Mouse (Mus musculus): ENCODE measurements at regions not wholly inside any gene's neighbourhood (a gene's known extent, or its start where the extent isn't known, plus 50 kb on each side); places are given as distances from the start of the nearest gene placed in this dataset.

GRCm38 (mm10) chr6:51114604-51115333 lies 317.7 kb upstream of the Nfe2l3 start:
- DNase-seq = no peak

DNA sequence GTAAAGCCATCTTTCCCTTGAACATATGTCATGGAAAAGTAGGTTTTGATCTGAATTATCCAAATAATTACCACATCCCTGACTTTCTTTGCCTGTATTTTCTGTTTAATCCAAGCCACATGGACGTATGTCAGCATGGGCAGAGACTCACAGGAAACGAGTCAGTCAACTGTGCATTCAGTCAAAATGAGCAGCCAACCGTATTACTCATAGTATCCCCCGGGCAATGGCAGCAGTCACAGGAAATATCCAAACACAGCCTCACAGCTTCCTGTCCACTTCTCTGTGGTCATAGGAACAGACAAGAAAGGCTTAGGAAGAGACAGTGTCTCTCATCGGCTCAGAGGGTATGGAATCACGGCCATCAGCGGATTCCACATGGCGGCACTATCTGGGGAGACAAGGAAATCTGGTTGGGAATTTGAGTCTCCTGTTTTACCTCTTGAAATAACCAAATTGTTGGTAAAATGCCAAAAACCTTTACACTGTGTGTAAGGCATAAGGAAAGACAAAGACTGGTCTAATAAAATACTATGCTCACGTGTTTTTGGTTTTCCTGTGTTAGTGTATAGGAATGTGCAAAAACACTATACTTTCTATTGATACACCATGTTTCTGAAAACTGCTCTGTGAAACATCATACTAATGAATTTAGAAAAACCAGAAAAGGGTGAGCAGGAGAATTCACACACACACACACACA lies 313.5 kb upstream of the Nfe2l3 start:
- peak; percentile 43 for DNase-seq

DNA sequence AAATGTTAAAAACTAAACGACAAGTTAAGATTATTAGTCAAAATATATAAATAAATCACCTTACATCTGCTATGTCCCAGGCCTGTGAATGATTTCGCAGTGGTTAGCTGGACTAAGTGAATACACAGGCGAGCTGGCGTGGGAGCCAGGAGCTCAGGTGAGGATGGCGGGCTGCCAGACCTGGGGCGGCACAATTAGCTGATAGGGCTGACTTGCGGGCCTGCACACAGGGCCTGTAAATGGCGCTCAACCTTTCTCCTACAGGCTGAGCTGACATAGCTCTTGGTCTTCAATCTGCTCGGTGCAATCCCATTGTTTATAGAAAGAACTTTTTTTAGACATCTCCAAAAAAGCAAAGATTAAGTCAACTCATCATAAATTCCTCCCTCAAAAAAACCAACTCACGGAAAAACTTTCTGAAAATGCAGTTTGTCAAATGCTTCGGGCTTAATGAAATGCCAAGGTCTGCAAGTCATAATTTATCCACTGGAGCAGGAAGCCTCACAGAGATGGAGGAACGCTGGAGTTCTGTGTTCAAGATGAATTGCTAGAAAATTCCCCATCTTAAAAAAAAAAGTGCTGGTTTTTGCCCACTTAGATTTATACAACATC lies 312.7 kb upstream of the Nfe2l3 start:
- DNase-seq = no peak

DNA sequence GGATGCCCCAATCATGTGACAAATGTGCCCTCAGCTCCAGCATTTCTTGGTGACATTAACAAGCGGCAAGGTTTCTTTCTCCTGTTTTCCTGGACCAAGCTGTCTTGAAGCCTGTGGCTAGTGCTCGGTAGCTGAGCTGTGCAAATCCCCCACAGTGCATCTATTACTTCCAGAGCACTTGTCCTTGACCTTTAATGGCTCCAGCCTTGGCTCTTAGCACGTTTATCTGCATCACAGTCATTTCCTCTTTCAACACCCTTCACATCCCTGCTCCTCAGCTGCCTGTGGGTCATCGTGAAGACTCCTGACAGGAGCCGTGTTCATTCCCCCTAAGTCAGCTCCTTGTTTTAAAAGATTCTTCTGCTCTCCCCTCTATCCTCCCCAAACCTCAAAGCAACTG lies 309.5 kb upstream of the Nfe2l3 start:
- no peak for DNase-seq

GRCm38 (mm10) chr6:51127851-51128250 lies 304.6 kb upstream of the Nfe2l3 start:
- DNase-seq = no peak

GRCm38 (mm10) chr6:51129096-51129495 lies 303.4 kb upstream of the Nfe2l3 start:
- DNase-seq = no peak

GRCm38 (mm10) chr6:51129591-51129990 lies 302.9 kb upstream of the Nfe2l3 start:
- peak; percentile 80 for DNase-seq

GRCm38 (mm10) chr6:51144762-51145161 lies 287.7 kb upstream of the Nfe2l3 start:
- DNase-seq = no peak

GRCm38 (mm10) chr6:51145863-51146262 lies 286.6 kb upstream of the Nfe2l3 start:
- no peak for DNase-seq

- DNase-seq = no peak
Observed at GRCm38 (mm10) chr6:51148821-51149220, 283.6 kb upstream of the Nfe2l3 start.

- DNase-seq = no peak
Observed at GRCm38 (mm10) chr6:51150066-51150465, 282.4 kb upstream of the Nfe2l3 start.

GRCm38 (mm10) chr6:51150486-51150885 lies 282.0 kb upstream of the Nfe2l3 start:
- no peak for DNase-seq

DNA sequence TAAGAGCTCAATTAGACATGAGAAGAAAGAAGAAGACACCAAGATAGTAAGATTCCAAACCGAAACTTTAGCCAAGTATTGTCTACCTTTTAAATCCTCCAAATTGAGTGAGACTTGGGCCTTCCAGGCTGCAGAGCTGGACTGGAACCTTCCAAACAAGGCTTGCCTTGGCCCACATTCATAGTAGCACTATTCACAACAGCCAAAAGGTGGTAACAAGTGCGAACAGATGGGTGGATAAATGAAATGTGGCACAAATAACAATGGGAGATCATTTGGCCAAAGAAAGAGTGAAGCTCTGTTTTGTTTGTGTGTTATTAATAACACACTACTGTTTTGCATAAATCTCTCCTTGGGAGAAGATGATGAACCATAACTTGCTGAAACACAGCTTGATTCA lies 281.6 kb upstream of the Nfe2l3 start:
- no peak for DNase-seq

DNA sequence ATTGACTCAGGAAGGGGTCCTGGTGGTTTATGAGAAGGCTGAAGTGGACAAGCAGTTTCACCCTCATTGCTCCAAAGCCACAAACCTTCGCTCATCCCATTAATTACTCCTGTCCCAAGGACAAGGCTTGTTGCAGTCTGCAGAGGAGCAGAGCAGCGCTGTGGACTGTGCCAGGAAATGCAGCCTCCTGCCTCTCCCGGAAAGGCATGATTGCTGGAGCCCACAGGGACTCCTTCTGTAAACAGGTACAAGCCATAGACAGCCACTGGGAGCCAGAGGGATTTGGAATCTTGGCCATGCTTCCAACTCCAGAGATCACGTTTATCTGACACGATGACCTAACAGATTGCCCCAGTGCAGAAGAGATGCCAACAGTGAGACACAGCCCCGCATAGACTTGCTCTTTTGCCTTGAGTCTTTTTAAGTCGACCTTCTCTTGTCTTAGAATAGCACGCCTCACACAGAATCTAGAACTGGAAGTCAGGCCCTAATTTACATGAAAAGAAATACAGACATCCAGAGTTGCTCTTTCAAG lies 275.6 kb upstream of the Nfe2l3 start:
- DNase-seq = no peak

DNA sequence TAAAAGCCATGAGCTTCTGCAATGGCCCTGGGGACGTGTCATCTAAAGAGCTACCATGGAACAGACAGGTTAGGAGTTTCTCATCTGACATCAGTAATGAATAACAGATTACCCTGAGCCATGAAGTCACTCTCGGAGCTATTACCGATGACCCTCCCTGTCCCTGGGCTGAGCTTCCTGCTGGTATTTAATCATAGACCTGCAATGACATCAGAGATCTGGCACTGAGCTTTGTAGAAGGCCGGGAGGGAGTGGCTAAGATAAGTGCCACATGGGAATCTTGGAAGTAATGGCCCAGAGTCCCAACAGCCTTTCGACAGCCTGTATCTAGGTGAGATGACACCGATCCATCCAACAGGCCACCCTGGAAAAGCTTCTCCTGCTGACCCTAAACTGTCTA lies 271.3 kb upstream of the Nfe2l3 start:
- no peak for DNase-seq

DNA sequence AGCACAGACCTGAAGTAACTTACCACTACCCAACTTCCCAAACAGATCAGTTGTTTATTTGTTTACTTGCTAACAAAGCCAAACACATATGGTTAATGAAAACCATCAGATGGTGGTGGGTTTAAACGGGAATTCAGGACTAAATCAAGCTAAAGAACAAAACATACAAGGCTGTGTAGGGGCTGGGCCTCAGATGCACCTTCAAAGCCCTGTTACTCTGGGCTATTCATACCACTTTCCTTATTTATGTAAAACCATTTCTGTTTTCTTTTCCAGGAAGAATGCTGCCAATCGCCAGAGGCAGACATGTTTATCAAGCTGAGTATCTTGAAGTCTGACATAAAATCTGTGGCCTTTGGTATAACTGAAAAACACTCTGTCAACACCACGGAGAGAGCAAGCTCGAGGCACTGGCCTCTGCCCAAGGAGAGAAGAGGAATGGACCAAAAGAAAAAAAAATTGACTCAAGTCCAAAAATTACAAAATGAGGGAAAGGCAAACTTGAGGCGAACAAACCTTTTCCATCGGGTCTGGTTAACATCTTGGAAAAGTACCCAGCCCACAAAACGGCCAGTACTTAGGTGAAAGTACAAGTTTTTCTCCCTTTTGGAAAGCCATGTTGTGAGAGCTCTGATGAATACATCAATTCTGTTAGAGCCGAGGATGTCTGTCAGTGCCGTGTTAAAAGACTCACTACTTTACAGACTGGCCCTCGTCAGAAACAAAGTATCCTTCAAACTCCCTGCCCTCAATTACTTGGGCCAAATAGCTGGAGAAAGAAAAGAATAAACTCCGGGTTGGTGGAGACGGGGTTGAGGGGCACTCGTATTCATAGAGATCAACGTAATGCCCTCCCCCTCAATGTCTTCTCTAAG lies 270.0 kb upstream of the Nfe2l3 start:
- DNase-seq = peak; percentile 39

GRCm38 (mm10) chr6:51163266-51163665 lies 269.2 kb upstream of the Nfe2l3 start:
- DNase-seq = no peak

DNA sequence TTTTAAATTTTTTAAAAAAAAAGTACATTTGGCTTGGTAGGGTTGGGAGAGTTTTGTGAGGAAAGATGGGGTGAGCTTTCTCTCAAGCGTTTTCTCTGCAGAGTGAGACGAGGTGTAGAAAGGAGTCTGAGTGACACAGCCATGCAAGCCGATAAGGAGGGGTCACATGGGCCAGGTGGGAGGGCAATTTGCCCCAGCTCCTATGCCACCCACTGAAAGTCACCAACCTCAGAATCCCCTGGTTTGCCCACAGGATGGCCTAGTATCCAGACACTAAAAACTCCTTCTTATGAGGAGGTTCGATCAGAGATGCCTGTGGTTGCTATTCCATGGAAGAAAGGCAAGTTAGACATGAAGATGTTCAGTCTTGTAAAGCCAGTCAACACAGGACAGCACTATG lies 268.6 kb upstream of the Nfe2l3 start:
- DNase-seq = no peak

DNA sequence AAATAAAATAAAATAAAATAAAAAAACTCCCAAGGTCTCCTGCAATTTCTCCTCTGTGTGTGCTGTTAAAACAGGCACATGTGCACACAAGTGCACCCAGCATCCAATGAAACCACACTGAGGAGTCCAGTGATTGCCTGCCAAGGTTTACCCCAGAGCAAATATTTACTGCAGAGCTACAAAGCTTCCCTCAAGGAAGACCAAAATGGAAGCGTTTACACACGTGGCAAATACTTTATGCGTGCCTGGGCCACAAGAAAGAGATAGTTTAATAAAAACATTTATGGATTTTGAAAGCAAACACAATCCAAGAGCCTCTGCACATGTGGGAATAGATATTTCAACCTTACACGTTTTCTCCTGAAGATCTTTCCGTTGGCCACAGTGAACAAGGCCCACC lies 265.4 kb upstream of the Nfe2l3 start:
- no peak for DNase-seq

- peak; percentile 92 for DNase-seq
Observed at GRCm38 (mm10) chr6:51168048-51168447, 264.4 kb upstream of the Nfe2l3 start.

DNA sequence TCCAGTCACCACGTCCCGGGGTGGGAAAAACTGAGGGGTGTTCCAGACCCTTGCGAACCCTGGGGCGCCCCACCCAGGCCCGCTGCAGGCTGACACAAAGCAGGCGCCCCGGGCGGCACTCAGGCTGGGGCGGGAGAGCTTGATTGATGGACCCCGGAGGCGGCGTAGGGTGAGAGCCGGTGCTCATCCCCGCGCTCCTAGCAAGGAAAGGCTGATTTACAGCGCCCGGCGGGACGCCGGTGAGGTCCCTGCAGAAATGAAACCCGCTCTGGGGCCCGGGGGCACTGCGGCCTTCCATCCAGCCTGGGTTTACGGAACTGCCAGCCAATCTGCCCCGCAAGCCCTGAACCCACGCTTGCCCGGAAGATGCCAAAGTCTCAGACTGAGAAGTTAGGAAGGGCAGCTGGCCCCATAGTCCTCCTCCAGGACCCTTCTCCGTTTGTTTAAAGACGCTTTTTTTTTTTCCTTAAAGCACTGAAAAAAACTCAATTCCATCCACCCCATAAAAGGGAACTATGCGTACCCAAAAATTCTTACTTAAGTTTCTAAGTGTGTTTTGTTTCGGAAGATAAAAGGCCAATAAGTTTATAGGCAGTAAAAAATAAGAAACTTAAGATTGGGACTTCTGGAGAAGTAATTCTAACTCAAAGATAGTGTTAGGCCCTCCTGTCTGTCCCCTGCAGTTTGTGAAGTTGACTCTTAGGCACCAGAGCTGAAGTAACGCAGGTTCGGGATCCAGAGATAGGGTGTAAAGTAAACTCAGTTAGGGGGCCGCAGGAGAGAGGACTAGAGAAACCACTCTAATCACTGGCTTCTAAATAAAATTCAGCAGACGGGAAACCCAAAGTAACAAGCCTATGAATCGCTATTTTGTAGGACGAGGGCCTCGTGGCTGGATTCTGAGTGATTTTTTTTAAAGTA lies 263.4 kb upstream of the Nfe2l3 start:
- peak; percentile 38 for DNase-seq

GRCm38 (mm10) chr6:51169971-51170411 lies 262.5 kb upstream of the Nfe2l3 start:
- DNase-seq = peak; percentile 49

Data from lung, postnatal 36 days (tissue).